Mouse (Mus musculus): ENCODE data around the gene Trim31.

Trim31 gene

GRCm38 (mm10) chr17:36896583-36896982 lies 1.3 kb upstream of the Trim31 start:
- peak in 1 of 2 experiments; percentile 9 for DNase-seq (ENCODE audit: low spot score in 2 of 2)

DNA sequence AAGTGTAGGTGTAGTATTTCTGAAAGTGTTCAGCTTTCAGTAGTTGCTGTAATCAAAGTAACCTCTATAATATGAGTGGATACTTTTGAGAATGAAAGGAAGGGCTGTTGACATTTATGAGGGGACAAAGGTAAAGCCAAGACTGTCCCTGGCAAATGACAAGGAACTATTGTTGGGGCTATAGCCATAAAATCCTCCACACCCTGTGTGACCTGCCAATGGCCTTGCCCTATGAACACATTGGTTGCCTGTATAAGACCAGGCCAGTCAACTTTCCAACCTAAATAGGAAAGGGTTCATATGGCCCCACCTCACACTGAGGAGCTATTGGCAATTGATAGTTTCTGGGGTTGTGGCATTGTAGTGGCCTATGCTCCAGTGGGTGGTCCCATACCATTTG lies 853 bp upstream of the Trim31 start:
- no peak for DNase-seq (ENCODE audit: low spot score in 2 of 2)

DNA sequence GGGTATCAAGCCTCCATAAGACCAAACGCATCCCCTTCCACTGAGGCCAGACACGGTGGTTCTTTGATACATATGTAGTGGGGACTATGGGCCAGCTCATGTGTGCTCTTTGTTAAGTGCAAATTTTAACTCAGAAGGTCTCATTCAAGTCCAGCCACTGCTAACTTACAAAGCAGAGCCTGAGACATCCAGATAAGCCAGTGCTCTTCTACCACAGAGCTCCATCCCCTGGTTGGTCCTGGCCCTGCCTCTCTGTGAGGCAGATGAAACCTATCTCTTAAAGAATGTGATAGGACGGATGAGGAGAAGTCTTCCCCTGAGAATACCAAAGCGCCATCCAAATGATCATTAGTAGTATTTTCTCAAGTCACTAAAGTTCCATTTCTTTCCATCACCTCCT lies 1.5 kb downstream of the Trim31 start:
- no peak for DNase-seq (ENCODE audit: low spot score in 2 of 2)

- DNase-seq (ENCODE audit: low spot score in 2 of 2): no peak
Measured at GRCm38 (mm10) chr17:36900001-36900400, 2.1 kb downstream of the Trim31 start.

DNA sequence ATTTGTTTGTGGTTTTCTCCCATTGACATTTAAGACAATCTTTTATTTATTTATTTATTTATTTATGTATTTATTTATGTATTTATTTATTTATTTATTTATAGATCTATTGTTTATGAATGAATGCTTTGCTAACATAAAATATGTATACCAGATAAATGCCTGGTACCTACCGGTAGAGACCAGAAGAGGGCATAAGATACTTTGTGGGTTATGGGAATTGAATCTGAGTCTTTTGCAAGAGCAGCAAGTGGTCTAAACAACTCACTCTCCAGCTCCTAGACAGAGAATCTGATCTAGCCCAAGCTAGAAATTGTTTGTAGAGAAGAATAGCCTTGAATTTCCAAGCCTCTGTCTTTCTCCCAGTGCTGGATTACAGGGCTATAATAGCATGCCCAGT lies 2.8 kb downstream of the Trim31 start:
- DNase-seq (ENCODE audit: low spot score in 2 of 2): no peak

DNA sequence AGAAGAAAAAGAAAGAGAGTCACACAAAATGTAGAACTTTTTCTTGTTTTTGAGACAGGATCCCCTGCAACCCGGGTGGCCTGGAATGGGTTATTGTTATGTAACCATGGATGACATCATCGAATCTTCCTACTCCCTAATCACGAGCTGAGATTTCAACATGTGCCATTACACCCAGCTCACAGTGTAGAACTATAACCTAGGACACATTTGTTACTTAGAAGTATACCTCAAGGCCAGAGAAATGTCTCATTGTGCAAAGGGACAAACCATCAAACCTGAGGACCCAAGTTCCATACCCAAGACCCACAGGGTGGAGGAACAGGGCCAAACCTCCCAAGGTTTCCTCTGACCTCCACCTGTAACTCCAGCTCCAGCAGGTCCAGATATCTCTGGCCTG lies 5.7 kb downstream of the Trim31 start:
- no peak for DNase-seq (ENCODE audit: low spot score in 2 of 2)

DNA sequence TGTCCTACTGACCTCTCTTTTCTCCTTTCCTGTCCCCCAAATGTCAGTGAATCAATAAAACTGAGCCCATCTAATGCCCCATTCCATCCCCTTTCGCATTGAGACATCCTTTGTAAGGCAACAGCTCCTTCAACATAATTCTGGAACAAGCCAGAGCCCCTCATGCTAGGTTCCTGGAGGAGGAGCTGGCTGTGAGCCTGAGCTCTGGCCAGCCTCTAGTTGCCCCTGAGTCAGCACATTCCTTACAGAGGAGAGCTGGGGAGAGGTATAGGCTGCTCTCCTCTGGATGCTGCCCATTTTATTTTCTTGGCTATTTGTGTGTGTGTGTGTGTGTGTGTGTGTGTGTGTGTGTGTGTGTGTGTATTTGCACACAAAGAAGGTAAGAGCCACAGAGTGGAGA lies 10.3 kb downstream of the Trim31 start:
- no peak for DNase-seq (ENCODE audit: low spot score in 2 of 2)

DNA sequence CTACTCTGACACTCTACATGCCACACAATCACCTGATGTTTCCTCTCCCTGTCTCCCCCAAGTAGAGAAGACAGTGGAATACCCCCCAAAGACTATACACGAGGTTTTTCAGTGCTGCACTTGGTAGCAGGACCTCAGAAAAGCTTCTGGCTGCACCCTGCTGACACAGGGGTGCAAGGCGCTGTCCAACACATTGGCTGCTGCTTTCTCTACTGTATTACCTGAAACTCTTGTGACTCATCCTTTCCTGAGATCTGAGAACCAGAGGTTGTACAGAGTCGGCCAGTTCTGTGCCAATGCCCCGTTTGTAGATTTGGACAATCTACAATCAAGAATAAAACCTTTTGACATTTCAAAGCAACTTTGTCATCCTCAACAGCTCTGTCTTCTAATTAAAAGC lies 11.9 kb downstream of the Trim31 start:
- no peak for DNase-seq (ENCODE audit: low spot score in 2 of 2)

DNA sequence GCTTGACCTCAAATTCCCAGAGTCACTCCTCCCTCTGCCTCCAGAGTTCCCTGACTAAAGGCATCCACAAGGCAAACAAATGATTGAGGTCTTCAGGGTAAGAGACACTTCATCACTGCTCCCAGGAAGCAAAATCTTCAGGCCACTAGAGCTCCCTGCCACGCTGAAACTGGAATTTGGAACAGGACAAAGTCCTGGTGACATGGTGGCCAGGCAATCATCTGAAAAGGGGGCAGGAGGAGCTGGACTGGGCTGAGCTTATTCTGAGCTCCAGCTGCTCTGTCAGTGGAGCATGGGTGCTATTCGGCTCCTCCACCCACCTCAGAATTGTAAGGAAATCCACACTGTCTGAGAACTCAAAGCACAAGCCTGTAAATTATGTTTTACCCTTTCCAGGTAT lies 14.1 kb downstream of the Trim31 start:
- no peak for DNase-seq (ENCODE audit: low spot score in 2 of 2)

GRCm38 (mm10) chr17:36914108-36914507 lies 16.2 kb downstream of the Trim31 start:
- peak; percentile 35 to 50 for DNase-seq (ENCODE audit: low spot score in 2 of 2)

GRCm38 (mm10) chr17:36915076-36915475 lies 17.2 kb downstream of the Trim31 start:
- DNase-seq (ENCODE audit: low spot score in 2 of 2): peak in 1 of 2 experiments; percentile 55

DNA sequence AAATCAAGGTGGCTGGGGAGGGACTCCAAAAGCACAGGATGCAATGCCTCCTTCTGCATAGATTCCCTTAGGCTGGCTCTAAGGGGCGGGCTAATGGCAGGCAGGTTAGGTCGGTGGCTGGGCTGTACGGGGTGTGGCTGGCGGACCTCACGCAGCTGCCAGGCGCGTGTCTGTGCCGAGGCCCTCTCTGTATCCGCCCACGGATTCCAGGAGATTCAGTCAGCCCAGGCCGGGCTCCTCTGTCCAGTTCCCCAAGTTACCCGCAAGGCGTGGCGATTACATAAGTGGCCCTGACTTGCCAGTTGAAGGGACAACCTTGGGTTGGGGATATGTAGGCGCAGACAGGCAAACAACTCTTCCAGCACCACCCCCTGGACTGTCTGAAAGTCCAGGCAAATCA lies 22.3 kb downstream of the Trim31 start:
- peak; percentile 34 to 71 for DNase-seq (ENCODE audit: low spot score in 2 of 2)

DNA sequence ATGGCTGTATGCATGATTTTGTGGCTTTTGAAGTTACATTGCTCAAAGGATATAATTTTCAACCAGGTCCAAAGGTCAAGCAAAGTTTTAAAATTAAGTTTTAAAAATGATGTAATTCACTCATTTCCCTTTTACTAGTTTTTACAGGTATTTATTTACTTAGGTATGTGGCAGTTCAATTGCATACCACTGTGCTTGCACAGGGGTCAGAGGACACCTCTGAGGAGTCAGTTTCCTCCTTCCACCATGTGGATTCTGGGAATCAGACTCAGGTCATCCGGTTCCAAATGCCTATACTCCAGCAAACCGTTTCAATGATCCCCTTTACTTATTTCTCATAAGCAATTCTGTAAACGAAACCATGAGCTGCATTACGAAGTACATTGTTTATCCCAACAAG lies 24.8 kb downstream of the Trim31 start:
- DNase-seq (ENCODE audit: low spot score in 2 of 2): no peak

DNA sequence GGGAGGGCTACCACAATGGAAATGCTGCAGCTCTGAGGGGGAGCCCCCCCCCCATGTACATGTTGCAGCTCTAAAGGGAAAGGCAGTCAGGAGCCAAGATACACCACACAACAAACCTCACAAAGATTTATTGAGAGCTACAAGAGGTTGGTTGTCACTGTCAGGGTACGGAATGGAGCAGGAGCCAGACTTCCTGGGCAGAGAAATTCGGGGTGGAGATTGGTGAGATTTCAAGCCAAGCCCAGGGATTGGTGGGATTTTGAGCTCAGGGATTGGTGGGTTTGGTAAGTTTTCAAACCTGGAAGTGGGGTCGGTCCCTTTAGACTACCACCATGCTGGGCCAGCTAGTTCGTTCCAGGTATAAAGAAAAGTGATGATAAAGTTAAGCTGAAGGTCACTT lies 25.6 kb downstream of the Trim31 start:
- DNase-seq (ENCODE audit: low spot score in 2 of 2): no peak

GRCm38 (mm10) chr17:36927496-36928120 lies 29.7 kb downstream of the Trim31 start:
- DNase-seq (ENCODE audit: low spot score in 2 of 2): no peak

- DNase-seq (ENCODE audit: low spot score in 2 of 2): no peak
Measured at GRCm38 (mm10) chr17:36929236-36929932, 31.5 kb downstream of the Trim31 start.

- no peak for DNase-seq (ENCODE audit: low spot score in 2 of 2)
Measured at GRCm38 (mm10) chr17:36930233-36930632, 32.3 kb downstream of the Trim31 start.

DNA sequence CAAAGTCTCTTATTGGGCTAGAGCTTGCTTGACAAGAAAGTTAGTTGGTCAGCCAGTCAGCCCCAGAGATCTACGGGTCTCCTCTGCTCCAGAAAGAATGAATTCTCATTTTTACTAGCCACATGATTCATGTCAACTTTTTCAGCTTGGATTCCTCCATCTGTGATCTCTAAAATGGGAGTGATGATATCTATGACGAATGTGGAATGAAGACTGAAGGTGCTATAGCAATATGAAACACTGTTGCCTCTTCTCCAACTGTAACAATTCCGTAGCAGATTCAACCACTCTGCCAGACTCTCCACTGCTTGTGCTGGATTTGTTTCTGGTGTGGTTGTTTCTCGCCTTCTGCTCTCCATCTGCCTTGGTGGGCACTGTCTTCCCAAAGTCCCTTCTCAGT lies 33.2 kb downstream of the Trim31 start:
- no peak for DNase-seq (ENCODE audit: low spot score in 2 of 2)

DNA sequence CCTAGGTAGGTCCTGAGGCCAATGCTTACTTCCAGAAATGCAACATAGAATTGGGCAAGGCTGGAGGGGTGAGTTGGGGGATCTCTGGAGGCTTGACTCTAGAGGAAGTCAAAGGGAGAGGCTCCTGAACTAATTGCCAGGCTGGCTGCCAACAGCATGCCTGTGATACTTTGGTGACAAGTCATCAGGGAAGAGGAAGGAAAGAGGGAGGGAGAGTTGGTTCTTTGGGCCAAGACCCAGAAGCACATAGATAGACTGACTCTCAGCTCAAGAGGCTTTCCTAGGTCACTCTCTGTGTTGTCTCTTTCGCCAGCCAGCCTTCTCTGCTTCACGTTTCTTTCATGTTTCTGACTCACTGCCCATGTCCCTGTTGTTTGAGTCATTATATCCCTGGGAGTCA lies 33.9 kb downstream of the Trim31 start:
- no peak for DNase-seq (ENCODE audit: low spot score in 2 of 2)

- DNase-seq (ENCODE audit: low spot score in 2 of 2): no peak
Measured at GRCm38 (mm10) chr17:36938056-36938455, 40.1 kb downstream of the Trim31 start.

- DNase-seq (ENCODE audit: low spot score in 2 of 2): peak; percentile 73 to 74
Measured at GRCm38 (mm10) chr17:36942391-36942790, 44.5 kb downstream of the Trim31 start.

- DNase-seq (ENCODE audit: low spot score in 2 of 2): peak; percentile 55 to 64
Measured at GRCm38 (mm10) chr17:36942791-36943471, 45.0 kb downstream of the Trim31 start, which contains the start of gene Rnf39. Gene Rnf39, plus strand, starts transcription at chr17:36942918.

- DNase-seq (ENCODE audit: low spot score in 2 of 2): no peak
Measured at GRCm38 (mm10) chr17:36943691-36944090, 45.8 kb downstream of the Trim31 start.
